Mouse (Mus musculus) c-Kit-negative CD71-positive TER-119-positive erythroid progenitor cells, embryonic 14.5 days (primary cell): ENCODE data around the gene Phf5a.
A peak's percentile ranks its signal among the peaks of the same experiment; 100 is the strongest.
"Not testable (repeated sequence)": the region's sequence is repeated elsewhere in the genome, so short reads cannot be mapped to it uniquely, and the experiment has no call there.

Experiments used
- DNase-seq: peaks from one replicate; pipeline ENCODE4 v3.0.0-alpha.2; 2013; ENCODE audit warnings: low read depth, low spot score

Gene Phf5a

DNA sequence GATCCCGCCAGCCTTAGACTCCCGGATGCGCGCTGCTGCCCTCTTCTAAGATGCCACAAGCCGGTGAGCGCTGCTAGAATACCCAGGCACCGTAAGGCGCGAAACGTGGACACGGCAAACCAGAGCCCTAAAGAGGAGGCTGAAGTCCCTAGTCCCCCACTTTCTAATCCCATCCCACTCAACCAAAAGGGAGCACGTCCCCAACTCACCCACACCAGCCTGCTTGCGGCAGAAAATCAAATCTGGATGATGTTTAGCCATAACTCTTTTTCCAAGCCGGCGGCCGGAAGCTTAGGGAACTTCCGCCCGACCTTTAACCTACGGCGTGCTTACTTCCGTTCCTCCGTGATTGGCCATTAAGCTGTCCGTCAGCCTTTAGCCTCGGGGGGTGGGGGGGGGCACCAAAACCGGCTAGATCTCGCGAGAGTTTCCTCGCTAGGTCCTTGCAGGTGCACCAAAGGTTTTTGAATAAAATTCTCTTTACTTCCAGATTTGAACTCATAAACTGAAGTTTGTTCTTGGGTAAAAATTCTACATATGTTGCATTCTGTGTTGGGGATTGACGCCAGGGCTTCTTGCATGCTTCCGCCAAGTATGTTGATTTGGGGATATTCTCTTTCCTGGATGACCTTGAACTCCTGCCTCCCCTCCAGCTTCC is at the start of gene Phf5a:
Gene Phf5a, minus strand, starts transcription at position 308 of the 658 bp plus-strand sequence.
- DNase-seq = peak; percentile 90

DNA sequence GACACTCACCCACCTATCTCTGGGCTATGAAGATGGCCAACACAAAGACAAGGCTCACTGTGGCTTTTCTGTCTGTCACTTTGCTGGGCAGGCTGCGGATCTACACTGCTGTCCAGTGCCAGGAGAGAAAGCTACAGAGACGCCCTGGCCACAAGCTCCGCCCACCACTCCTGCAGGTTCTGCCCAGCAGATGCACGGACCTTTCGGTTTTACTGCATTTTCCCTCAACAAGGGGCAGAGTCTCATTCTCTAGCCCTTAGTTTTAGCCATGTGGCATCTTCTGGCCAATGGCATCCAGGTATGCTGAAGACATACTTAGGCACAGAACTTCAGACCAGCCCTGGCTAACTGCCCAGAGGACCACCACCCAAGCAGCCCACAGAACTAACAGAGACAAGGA is 49.5 kb upstream of the Phf5a start:
- no peak for DNase-seq

DNA sequence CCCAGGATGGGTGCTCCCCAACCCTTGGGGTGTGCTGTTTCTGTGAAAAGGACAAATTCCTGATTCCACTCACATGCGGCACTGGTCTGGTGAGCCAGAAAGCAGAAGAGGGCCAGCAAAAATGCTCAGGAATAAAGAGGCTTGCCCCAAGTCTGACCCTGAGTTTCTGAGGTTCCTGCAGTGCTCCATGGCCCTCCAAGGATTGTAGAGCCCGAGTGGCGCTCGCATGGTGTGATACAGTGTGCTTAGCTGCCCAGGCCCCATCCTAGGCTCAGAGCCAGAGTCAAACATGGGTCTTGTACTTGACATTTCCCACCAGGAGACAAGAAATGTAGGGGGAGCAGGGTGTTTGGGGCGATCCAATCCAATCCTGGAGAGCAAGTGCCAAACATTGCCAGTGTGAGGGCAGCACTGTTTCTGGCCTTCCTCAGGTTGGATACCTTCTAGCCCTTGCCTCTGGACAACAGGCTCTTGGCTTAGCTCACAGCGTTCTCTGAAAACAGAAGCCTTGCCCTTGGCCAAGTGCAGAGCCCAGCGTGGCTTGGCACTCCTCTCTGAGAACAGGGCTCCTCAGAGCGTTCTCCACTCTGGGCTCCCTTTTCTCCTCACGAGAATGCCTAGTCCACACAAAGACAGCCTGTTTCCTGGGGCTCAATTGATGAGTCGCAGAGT is 49.0 kb upstream of the Phf5a start:
- DNase-seq = no peak

DNA sequence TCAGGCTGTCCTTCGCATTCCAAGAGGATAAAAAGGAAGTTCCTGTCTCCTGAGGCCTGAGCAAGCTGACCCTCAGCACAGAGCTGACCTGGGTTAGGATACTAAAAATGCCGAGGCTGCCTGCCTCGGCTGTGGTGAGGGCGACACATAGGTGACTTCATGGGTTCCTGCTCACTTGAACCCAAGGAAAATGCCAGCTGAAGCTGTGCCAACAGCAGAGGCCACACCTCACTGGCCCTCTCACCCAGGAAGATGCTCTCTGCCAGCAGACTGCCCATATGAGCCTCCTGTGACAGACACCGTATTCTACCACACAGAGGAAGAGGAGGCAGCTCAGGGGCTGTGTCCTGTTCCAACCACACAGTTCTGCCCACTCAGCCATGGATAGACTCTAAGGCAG is 47.4 kb upstream of the Phf5a start:
- DNase-seq = no peak

DNA sequence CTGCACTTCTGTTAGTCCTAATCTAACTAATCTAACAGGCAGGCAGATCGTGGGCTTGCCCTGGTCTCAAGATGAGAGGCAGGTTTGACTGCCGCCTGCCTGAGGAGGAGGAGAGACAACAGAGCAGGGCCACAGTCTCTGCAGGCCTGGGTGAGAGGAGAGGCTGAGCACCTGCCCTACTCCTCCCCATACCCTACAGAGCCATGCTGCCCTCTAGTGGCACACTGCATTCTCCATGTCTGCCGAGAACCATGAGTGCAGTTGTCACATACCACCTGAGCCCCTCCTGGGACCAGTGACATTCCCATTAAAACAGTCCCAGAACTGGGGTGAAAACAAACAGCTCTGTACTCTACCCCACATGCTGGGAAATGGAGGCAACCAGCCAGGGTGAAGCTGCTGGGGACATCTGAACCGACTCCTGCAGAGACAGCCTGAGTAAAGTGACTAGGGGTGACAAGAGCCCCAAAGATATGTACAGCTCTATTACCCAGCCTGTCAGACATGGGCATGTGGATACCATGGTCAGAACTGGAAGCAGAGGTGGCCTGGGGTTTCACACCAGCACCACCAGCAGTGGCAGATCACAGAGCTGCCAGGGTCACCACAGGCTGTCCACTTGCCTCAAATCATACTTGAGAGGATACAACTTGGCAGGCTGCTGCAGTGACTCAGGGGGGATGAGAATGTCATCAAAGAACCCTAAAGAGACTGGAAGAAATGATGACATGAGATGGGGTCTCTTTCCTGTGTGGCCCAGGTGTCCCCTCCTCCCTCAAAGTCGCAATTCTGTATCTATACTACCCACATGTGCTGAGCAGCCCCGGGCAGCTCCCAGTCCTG is 46.1 kb upstream of the Phf5a start:
- peak; percentile 47 for DNase-seq

DNA sequence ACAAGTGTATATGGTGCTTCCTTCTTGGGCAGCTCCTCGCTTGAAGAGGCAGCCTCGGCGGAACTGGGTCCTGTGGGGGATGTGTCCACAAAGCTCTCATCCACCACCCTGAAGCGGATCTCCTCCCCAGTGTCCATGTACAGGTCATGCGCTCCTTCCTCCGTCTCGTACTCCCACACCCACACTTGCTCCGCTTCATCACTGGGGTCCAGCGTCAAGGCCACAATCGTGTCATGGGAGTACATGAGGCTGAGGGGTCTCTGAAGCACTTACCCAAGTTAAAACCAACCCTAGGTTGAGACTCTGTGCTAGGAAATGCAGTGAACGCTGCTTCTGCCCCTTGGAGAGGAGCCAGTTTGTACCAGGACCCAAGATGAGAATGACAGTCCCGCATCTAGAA is 45.5 kb upstream of the Phf5a start:
- DNase-seq = no peak

DNA sequence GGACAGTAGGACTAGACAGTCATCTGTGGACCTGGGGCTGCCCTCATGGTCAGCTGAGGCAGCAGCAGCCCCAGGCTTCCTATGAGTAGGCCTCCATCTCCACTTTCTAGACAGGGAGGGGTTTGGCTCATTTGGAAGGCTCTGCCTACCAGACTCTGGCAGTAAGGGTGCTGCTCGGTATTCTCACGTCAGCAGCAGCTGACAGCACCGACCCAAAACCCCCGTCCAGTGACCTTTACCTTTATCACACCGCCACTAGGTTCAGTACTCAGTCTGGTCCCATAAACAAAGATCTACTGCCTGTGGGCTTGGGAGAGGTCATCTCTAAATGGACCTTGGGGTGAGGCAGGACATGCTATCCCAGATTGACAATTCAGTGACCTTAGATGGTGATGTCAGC is 44.0 kb upstream of the Phf5a start:
- DNase-seq = no peak

DNA sequence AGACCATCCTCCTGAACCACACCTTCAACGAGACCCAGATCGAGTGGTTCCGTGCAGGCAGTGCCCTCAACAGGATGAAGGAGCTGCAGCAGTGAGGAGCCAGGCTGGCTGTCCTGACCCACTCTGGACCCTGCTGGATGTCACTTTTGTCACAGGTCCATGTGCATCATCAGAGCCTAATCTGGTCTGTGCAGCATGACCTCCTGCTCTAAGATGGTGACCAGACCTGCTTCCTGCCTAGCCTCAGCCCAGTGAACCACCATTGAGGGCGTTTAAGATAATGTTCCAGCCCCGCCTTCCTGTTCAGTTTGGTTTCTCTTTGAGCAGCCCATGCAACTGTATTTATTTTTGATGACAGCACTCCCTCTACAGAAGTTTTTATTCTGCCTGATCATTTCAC is 43.0 kb upstream of the Phf5a start:
- DNase-seq = no peak

DNA sequence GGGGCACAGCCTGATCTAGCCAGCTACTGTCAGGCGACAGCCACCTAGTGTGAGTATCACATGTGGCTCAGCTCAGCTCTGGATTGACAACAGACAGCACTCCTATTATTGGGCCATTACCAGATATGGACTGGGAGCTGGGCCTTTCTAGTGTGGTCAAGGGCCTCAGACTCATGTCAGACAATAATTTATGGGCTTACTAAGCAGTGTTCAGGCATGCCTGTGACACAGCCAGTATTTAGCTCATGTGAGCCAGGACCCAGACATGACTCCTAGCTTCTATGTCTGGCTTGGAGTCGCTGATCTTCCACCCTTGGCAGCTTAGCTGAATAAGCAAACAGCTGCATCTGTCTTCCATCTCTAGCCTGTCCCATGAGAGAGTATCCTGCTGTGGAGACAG is 40.8 kb upstream of the Phf5a start:
- no peak for DNase-seq

DNA sequence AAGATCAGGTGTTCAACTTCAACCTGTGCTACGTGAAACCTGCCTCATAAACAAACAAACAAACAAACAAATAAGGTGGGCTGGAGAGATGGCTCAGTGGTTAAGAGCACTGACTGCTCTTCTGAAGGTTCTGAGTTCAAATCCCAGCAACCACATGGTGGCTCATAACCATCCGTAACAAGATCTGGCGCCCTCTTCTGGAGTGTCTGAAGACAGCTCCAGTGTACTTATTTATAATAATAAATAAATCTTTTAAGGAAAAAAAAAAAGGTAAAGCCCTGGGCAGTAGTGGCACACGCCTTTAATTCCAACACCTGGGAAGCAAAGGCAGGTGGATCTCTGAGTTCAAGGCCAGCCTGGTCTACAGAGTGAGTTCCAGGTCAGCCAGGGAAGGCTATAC is 37.1 kb upstream of the Phf5a start:
- DNase-seq = not testable (repeated sequence)

DNA sequence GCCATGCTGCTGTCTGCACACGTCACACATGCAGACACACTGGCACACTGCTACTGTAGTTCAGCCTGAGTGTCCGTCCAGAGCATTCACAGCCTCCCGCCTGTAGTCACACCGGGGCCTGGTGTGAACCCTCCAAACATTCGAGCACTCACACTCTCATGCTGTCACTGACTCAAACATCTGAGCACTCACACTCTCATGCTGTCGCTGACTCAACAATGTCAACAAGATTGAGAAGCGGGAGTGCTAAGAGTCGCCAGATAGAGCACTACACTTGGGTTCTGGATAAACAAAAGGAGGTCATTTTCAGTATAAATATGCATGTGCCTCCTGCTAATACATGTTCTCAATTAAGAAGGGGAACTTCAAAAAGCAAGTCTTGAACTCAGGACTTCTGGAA is 36.2 kb upstream of the Phf5a start:
- DNase-seq = no peak

DNA sequence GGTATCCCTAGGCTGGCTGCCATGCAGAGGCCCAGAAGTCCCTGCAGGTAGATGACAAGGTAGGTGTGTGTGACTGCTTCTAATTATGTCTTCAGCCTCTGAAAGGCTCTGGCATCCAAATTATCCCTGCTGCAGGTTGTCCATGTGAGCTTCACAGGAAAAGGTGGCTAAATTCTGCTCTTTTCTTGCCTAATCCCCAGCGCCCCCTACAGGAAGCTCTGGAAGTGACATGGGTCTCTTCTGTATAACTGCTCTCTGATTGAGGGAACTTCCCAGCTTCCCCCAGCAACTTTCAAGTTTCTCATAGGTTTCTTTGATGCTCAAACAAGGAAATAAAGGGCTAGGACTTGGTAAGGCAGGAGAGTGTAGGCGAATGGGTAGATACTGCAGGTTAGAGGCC is 33.2 kb upstream of the Phf5a start:
- DNase-seq = peak; percentile 56

DNA sequence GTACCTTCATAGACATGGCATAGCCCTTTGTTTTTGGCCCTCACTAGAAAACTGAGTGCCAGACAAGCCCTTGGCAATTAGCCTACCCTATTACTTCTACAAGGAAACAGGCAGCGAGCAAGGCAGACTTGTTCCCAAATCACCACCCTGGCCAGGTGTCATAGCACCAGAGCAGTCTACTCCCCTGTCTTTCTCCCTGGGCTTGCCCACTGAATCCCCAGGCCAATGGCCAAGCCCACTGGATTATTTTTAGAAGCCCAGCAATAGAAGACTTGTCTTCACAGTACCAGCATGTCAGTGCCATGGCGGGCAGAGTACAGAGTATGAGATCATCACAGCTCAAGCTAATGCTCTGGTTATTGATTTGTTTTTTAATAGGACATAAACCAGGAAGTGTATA is 27.0 kb upstream of the Phf5a start:
- no peak for DNase-seq

DNA sequence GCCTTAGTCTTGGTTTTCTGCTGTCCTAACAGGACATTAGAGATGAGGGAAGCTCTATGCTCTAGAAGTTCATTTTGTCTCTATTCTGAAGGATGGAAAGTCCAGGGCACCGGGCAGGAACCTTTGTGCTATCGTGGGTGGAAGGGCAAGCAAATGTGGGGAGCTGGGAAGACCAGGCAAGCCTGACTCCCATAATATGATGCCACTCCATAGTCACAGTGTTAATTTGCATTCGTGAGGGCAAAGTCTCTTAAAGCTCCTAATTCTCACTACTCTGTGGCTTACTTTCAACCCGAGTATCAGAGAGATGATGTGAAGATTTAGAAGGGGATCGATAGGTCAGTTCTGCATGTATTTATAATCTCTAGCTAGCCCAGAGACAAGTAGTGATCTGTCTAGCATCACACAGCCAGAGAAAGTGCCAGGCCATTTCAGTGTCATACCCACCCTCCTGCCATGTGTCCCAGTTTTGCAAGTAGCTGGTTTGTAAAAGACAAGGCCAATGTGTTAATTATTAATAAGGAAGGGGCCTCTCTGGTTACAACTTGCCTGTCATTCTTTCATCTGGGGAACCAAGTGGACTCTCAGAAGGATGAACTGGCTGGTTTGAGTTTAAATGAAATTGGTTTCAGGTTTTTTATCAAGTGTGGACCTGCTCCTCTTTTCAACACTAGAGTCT is 26.0 kb upstream of the Phf5a start:
- DNase-seq = no peak

DNA sequence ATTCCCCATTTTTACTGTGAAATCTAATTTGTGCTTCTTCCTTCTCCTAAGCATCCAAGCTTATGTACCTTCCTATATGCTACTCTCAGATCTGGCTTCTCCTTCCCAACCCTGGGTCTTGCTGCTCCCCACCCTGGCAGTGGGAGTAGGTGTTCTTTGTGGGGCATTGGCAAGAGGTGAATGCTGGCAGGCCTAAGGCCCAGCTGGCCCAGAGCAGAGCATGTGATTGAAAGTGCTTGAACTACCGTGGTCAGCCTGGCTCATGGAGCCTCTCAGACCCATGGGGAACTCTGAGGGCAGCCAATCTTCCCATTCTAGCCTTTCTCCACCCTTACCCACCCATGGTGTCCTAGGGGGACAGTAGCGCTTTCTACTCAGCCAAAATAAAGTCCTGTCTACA is 24.7 kb upstream of the Phf5a start:
- no peak for DNase-seq

DNA sequence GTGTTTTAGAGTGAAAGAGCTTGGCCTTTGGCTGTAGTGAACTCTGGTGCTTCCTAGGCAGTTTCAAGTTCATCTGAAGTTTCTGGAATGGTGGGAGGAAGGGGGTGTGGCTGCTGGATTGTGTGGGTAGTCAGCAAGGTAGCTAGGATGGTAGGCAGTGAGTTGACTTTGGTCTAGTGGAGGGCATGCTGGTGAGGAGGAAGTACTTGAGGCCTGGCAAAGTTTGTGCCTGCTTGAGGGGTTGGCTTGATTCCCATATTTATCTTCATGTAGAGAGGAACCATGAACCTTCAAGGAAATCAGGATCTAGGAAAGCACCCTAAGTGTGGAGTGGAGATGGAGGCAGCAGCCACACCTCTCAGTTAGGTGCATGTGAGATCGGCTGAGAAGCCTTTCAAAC is 22.3 kb upstream of the Phf5a start:
- no peak for DNase-seq

DNA sequence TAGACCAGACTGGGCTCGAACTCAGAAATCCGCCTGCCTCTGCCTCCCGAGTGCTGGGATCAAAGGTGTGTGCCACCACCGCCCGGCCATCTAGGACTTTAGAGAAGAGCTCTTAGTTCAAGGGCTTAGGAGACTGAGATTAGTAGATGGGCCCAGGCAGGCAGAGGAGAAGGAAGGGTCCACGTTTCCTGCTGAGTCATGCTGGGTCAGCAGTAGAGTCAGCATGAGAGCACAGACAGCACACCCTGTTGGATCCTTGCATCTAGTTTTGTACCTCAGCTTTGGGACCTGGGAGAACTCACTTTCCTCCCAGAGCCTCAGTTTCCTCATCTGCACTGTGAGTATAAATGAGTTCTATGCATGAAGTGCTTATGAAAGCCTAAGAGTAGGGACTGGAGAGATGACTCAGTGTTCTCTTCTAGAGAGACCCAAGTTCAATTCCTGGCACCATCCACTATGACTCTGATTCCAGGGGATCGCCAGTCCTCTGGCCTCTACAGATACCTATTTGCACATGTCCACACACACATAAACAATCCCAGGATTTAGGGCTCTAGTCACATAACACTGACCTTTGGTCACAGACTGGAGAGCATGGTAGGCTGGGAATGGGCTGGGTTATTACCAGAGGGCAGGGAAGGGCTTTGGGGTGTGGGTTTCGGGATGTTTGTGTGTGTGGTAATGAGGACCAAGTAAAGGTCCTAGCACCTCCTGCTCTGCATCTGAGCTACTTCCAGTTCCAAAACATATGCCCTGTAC is 20.3 kb upstream of the Phf5a start:
- DNase-seq = peak; percentile 86

DNA sequence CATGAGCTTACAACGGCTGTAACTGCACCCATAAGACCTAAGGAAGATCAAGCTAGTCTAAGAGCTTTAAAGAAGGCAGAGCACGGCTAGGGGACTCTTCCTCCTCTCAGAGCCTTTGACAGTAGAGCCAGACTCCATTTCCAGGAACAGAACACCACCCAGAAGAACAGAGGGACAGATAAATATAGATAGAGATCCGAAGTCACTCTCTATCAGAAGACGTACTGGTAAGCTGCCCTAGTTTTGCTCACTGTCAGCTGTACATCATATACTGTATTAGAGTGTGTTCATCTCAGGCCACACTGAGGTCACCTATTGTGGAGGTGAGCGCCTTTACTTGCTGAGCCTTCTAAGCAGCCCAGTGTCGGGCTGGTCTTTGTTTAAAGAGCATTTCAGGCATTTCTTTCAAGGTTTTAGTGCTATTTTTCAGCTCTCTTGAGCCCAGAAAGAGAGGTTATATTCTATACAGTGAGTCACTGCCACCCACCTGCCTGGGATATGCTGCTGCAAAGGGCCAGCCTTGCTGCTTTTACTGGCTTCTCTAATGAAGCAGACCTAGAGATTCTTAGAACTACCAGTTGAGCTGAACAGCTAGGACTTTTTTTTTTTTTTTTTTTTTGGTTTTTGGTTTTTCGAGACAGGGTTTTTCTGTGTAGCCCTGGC is 19.6 kb upstream of the Phf5a start:
- DNase-seq = no peak

DNA sequence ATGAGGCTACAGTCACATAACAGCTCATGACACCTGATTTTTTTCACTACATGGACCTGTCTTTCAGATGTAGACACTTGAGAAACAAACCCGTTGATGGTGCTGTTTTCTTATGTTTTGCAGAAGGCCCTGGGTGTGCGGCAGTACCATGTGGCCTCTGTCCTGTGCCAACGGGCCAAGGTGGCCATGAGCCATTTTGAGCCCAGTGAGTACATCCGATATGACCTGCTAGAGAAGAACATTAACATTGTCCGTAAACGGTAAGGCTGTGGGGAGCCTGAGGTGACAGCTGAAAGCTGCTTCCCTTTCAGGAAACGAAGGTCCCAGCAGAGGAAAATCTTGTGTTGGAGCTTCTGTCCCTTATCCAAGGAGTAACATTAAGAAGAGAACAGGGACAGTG is 17.5 kb upstream of the Phf5a start:
- DNase-seq = no peak

DNA sequence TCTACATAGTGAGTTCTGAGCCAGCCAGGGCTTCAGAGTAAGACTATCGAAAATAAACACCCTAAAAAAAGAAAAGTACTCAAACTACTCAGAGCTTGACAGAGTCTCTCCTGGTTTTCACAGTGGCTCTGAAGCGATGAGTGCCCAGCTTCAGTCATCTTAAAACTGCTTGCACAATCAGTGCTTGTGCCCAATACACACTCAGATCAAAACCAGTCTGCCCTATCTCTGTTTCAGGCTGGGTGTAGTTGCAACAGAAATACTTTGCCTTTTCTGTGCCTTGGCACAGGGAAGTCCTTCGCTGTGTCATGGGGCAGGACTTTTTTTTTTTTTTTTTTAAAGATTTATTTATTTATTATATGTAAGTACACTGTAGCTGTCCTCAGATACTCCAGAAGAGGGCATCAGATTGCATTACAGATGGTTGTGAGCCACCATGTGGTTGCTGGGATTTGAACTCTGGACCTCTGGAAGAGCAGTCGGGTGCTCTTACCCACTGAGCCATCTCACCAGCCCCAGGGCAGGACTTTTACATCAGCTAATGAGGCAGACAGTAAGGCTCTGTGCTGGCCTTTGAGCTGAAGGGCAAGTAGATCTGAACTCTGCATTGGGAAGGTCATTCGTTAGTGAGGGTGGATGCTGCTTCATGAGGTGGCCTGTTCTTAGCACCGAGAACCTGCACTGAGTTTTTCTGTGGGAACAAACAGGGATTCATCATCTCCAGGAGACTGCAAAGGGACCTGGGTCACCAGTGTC is 15.3 kb upstream of the Phf5a start:
- no peak for DNase-seq
